Mouse (Mus musculus) v-Abl transformed pro-B cells (cell line): Measurements from ENCODE around the gene Msn.

Experiments used
- in situ Hi-C, 2 experiments: fragments of 400-800 bp; cut with MboI; formaldehyde crosslinking; loops; one replicate each; pipeline ENCODE4 v1.15.1; 2025; ENCODE audit not compliant: unreplicated experiment in 2 of 2

Gene Msn

DNA sequence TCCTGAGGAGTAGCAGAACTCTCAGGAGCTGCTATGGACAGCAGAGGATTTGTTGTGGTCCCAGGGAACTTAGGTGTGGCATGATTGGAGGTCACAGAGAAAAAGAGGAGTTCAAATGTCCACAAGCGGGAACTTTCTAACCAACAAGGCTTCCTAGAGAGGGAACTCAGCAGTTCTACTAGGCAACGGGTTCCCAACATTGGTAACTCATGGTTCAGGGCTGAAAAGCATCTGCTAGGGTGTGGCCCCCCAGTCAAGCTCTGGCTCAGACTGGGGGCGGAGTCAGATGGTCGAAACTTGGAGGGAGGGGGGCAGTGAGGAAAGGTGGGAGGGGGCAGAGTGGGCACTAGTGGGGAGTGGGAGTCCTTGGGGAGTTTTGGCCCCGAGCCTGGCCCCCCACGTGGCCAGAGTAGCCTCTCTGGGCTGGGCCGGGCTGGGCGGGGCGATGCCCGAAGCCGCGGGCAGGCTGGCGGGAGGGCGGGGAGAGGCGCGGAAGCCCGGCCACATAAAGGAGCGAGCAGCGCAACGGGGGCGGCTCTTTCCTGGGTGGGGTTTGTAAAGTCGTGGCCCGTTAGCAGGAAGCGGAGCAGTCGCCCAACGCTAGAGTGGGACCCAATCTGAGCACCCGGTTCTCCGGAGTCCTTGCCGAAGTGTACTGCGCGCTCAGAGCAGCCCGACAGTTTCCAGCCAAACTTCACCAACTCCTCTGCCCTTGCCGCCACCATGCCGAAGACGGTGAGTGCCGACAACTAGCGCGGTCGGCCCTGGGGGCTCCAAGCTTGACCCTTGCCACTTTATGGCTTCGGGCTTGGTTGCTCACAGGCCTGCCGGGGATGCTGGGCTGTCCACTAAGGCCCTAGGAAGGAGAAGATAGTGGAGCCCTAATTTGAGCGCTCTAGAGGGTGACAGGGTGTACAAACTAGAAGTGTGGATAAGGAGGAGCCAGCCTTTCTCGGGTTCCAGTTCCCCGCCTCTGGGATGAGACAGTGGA lies at the start of gene Msn:
Gene Msn, plus strand, starts transcription at position 534 of the 991 bp plus-strand sequence.
- in situ Hi-C loops, result loop anchor here (5.0 kb wide), 1 partner anchor 36 kb away; no protein-coding TSS in a partner anchor

DNA sequence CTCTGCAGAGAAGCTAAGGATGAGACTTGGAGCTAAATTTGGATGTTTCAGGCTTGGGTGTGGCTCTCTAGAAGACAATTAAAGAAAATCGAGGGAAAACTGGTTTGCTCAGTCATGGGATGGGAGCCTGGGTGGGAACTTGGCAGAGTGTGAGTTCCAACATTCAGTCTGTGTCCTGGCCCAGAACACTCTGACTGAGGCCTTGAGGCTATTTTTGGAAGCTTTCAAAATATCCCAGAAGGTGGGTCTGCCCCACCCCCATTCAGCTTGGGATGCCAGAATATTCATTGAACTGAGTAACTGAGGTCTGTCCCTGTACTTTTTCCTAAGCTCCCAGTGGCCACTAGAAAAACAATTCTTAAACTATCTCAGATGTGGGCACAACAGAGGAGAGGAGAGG lies 43.0 kb upstream of the Msn start:
- in situ Hi-C loops, result no loop called here

DNA sequence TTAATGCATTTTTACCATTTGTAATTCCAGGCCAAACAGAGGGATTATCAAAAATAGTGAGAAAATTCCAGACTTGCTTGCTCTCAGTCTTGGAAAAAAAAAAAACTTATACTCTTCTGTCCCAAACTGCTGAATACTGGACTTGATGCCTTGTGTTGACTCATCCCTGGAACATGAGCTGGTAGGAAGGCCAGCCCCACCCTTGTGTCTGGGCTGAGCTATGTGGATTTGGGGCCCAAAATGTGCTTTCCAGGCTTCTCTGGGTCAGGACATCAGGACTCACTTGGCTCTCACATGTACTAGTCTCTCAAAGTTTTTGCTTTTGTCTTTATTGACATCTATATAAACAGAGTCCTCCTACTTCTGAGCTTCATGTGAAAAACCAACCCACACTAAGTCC lies 18.1 kb upstream of the Msn start:
- in situ Hi-C loops, result no loop called here

DNA sequence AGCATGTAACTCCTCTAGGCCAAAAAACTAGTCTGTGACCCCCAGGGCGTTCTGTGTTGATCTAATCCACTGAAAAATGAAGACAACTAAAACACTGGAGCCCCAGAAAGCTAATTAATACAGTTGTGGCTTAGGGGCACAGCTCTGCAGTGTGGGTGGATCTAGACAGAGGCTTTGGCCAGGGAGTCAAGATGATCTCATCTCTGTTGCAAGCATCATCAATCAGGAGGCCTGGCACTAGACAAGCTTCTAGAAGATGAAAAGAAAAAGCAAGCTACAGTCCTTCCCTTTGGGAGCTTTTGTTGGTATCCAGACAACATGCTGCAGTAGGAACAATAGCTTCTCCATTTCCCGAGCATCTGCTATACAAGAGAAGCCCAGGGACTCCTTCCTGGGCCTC lies 9.6 kb upstream of the Msn start:
- in situ Hi-C loops, result loop anchor here (10.0 kb wide), 1 partner anchor 51 kb away; no protein-coding TSS in a partner anchor

DNA sequence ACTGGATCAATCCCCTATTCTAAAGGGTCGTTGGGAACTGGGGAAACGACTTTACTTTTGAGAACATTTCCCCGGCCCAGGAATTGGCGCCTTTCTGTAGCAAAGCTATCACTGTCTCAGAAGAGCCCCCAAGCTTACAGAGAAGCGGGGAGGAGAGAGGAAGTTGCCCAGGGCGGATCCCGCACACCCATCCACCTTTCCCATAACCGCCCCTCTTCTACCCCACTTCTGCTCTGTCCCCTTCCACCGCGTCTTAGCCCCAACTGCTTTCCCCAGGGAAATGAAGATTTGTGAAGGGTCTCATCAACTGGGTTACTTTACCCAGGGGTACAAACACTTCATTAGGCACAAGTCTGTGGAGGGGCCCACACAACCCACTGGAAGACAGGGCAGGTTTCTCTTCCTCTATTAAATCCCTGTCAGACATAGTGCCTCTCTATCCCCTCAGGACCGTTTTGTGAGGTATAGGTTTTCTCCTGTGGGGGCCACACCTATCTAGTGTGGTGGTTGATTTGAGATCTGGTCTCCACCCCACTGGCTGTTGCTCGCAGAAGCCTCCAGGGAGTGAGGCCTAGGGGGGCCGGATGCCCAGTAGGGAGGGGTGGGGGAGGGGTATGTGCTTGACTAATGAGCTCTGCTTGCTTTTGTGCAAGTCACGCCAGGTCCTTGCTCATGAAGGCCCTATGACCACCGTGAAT lies 820 bp downstream of the Msn start:
- in situ Hi-C loops, result loop anchor here (5.0 kb wide), 1 partner anchor 36 kb away; no protein-coding TSS in a partner anchor

DNA sequence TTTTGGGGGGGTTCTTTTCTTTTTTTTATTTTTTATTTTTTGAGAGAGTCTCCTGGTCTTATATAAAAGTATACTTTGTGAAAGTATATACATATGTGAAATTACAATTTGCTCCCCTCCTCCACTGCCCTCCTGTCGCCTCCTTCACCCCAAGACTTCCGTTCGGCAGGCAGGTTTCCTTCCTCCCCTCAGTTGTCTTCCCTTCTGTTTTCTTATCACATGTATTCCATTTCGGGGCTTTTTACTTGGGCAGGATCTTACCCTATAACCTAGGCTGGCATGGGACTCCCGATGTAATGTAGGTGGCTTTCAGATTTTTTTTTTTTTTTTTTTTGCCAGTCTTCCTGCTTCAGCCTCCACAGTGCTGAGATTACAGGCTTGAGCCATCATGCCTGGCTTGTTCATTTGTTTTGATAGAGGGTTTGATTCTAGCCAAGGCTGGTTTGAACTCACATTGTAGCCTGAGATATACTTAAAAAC lies 1.7 kb downstream of the Msn start:
- in situ Hi-C loops, result loop anchor here (5.0 kb wide), 1 partner anchor 35 kb away; no protein-coding TSS in a partner anchor

GRCm38 (mm10) chrX:96099003-96099402 lies 3.2 kb downstream of the Msn start:
- in situ Hi-C loops, result loop anchor here (5.0 kb wide), 1 partner anchor 33 kb away; no protein-coding TSS in a partner anchor

GRCm38 (mm10) chrX:96107427-96108291 lies 11.8 kb downstream of the Msn start:
- in situ Hi-C loops, result no loop called here

DNA sequence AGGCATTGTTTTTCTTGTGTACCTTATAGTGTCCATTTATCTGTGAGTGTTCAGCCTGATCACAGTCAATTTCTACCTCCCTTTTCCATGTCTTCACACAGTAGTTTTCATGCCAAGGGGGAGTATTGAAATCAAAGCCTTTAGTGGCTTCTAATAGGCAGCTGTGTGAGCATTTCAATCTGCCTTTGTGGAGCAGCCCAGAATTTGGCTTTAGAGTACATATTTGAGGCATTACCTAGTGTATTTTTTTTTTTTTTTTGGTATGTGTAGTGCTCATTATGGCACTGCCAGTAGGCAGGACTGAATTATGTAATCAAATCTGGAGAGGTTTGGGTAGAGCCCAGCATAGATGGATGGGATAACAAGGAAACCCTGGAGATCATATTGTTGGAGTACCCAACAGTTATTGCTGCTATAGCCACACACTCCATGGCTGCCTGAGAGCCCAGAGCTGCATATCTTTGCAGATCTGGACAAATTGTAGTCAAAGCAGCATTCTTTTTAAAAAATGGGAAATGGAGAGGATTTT lies 17.3 kb downstream of the Msn start:
- in situ Hi-C loops, result no loop called here

GRCm38 (mm10) chrX:96115501-96115900 lies 19.7 kb downstream of the Msn start:
- in situ Hi-C loops, result no loop called here

DNA sequence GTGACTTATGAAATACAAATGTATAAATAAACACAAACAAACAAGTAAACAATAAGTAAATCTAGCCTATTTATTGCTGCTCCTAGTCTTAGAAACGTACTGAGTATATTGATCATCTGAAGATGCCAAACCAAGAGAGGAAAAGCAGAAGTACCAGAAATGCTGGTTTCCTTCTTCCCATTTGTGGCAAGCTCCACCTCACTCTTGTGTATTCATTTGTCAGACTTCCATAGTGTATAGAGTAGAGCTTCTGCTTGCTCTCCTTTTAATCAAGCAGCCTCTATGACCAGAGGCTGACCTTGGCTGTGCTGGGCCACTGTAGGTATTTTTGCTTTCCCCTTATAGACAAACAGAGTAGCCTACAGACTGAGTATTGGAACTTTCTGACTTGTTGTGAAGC lies 21.5 kb downstream of the Msn start:
- in situ Hi-C loops, result no loop called here

DNA sequence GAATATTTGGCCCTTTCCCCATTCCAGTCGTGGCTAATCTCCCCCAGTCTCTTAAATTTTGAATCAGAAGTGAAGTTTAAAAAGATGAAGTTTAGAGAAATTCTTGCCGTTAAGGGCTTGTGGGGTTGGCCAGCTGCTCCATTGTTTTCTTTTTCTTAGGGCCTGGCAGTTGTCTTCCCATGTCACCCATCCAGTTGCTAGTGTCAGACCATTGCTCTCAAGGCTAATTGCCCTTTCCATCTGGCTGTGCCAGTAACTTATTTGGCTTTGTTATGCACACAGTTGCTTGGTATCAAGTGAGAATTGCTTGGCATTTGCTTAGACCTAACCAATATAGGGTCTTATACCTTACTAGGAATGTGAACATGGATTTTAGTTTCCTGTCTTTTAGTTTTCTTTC lies 24.2 kb downstream of the Msn start:
- in situ Hi-C loops, result no loop called here

DNA sequence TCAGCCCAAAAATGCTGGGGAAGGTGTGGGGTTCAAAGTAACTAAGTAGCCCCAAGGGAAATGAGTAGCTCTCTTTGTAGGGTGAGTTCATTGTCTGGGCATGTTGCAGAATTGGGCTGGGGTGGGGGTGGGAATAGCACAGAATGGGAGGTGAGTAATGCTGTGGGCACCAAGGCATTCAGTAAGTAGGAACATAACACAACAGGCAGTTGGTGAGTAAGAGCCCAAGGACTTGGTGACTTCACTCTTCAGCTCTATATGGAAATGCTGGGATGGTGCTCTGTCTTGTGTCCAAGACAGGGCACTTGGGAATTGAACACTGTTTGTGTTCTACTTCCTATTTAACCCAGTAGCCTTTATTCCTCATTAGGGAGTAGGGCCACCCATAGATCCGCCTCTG lies 26.1 kb downstream of the Msn start:
- in situ Hi-C loops, result no loop called here

DNA sequence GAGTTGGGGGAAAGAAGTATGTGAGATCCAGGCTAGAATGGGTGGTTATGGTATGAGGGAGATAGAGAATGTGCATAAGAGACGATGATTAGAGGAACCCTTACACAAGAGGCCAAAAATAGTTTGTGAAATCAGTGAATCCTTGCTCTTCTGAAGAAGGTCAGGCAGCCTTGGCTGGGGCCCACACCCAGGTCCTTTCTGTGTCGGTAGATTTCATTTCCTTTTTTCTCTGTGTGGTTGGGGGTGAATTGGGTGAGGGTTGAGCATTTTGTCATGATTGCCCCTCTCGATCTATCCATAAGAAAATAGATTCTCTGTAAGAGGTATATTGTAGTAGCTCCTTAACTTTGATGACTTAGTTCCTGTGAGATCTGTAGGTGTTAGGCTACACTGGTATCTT lies 31.0 kb downstream of the Msn start:
- in situ Hi-C loops, result no loop called here

GRCm38 (mm10) chrX:96130139-96130538 lies 34.3 kb downstream of the Msn start:
- in situ Hi-C loops, result loop anchor here (5.0 kb wide), 3 partner anchors 33 to 113 kb away; partner anchors contain the start of gene Msn (in 2 of the 2)

DNA sequence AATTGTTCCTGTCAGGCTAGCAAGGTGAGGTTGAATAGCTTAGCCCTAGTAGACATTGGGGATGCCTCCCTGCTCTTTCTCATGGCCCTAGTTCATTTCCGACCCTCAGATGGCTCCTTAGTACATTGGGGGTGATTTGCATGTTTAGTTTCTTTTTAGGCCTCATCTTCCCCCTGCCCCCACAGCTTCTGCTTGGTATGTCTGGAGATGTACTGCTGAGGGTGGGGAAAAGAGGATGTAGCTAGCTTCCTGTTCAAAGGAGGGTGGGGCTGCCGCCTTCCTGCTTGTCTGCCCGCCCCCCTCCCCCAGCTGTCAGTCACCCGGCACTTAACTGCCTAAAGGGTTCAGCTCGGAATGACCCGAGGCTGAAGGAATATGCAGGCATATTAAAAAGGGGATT lies 34.8 kb downstream of the Msn start:
- in situ Hi-C loops, result loop anchor here (5.0 kb wide), 3 partner anchors 33 to 113 kb away; partner anchors contain the start of gene Msn (in 2 of the 2)

DNA sequence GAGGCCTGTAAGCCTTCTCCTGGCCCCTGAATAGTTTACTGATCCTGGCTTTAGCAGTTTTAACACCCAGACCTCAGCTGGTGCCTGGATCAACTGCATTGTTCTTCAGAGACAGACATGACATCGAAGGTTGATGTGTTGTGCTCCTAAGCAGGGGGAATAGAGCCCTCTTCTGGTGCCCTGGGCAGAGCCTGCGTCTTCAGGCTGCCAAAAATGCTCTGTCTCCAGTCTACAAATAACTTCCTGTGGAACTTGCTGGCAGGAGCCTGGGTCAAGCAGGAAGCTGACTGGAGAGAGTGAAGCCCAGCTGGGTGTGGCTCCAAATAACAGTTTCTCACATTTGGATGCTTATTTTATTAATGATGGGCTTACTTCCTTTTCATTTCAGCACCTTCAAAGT lies 37.4 kb downstream of the Msn start:
- in situ Hi-C loops, result loop anchor here (5.0 kb wide), 3 partner anchors 36 to 116 kb away; partner anchors contain the start of gene Msn (in 2 of the 2)

GRCm38 (mm10) chrX:96134243-96134661 lies 38.4 kb downstream of the Msn start:
- in situ Hi-C loops, result loop anchor here (5.0 kb wide), 3 partner anchors 37 to 117 kb away; partner anchors contain the start of gene Msn (in 2 of the 2)

GRCm38 (mm10) chrX:96134840-96135580 lies 39.2 kb downstream of the Msn start:
- in situ Hi-C loops, result loop anchor here (5.0 kb wide), 3 partner anchors 38 to 118 kb away; partner anchors contain the start of gene Msn (in 2 of the 2)
